Mouse (Mus musculus) myocyte (in vitro differentiated cells): ENCODE measurements around the gene Fgf2. TPM values are rescaled to one million over a fixed set of nuclear protein-coding genes. Genes with fewer than 3 reads are reported as not detected.

Source experiments
- H3K27me3 ChIP-seq: one replicate; pipeline ENCODE4 v1.6.1; 2011; ENCODE audit not compliant: control insufficient read depth, insufficient read depth, insufficient read length
- H3K36me3 ChIP-seq: one replicate; pipeline ENCODE4 v1.6.1; 2011; ENCODE audit not compliant: control insufficient read depth, insufficient read depth
- H3K4me2 ChIP-seq: one replicate; pipeline ENCODE4 v1.6.1; 2011; ENCODE audit warnings: low read depth, control low read depth
- H3K4me3 ChIP-seq: one replicate; pipeline ENCODE4 v1.5.1; 2011; ENCODE audit warnings: mild to moderate bottlenecking, control low read depth, moderate library complexity
- H3K79me2 ChIP-seq: one replicate; pipeline ENCODE4 v1.6.1; 2011; ENCODE audit not compliant: control insufficient read depth, insufficient read depth
- H3ac ChIP-seq: one replicate; pipeline ENCODE4 v1.6.1; 2011; ENCODE audit not compliant: control insufficient read depth, insufficient read length
- CEBPB ChIP-seq: IDR thresholded peaks from 2 replicates; pipeline ENCODE4 v1.6.1; 2011; ENCODE audit warnings: mild to moderate bottlenecking, moderate library complexity; ENCODE audit not compliant: poor library complexity, insufficient read depth, severe bottlenecking
- E2F4 ChIP-seq: IDR thresholded peaks from one replicate; pipeline ENCODE4 v1.6.1; 2011; ENCODE audit warnings: mild to moderate bottlenecking, control low read depth, moderate library complexity; ENCODE audit not compliant: insufficient read depth
- MAX ChIP-seq: IDR thresholded peaks from one replicate; pipeline ENCODE4 v1.6.1; 2011; ENCODE audit warnings: low read depth, mild to moderate bottlenecking, control low read depth
- MYOD1 ChIP-seq, 3 experiments: IDR thresholded peaks; one replicate each; pipeline ENCODE4 v1.6.1; 2011; ENCODE audit warnings: control low read depth in 2 of 3, low read depth in 2 of 3, mild to moderate bottlenecking in 2 of 3, moderate library complexity in 1 of 3; ENCODE audit not compliant: insufficient read length in 2 of 3, control insufficient read depth in 1 of 3
- MYOG ChIP-seq, 3 experiments: IDR thresholded peaks; one replicate each; pipeline ENCODE4 v1.6.1; 2011; ENCODE audit warnings: control low read depth in 2 of 3, low read depth in 2 of 3, mild to moderate bottlenecking in 2 of 3; ENCODE audit not compliant: insufficient read length in 2 of 3, control insufficient read depth in 1 of 3, insufficient read depth in 1 of 3
- POLR2A ChIP-seq: IDR thresholded peaks from one replicate; pipeline ENCODE4 v1.6.1; 2011; ENCODE audit warnings: low read depth, mild to moderate bottlenecking, control low read depth, moderate library complexity; ENCODE audit not compliant: insufficient read length
- POLR2AphosphoS2 ChIP-seq: IDR thresholded peaks from one replicate; pipeline ENCODE4 v1.6.1; 2011; ENCODE audit warnings: low read depth, control low read depth; ENCODE audit not compliant: insufficient read length
- REST ChIP-seq: IDR thresholded peaks from one replicate; pipeline ENCODE4 v1.6.1; 2011; ENCODE audit warnings: mild to moderate bottlenecking, control low read depth, moderate library complexity; ENCODE audit not compliant: insufficient read depth, insufficient read length
- SRF ChIP-seq: IDR thresholded peaks from one replicate; pipeline ENCODE4 v1.6.1; 2011; ENCODE audit warnings: low read depth; ENCODE audit not compliant: control insufficient read depth, insufficient read length
- TCF12 ChIP-seq: IDR thresholded peaks from one replicate; pipeline ENCODE4 v1.6.1; 2011; ENCODE audit warnings: mild to moderate bottlenecking, control low read depth; ENCODE audit not compliant: poor library complexity, insufficient read depth, severe bottlenecking
- TCF3 ChIP-seq: IDR thresholded peaks from one replicate; pipeline ENCODE4 v1.6.1; 2011; ENCODE audit warnings: low read depth, control low read depth; ENCODE audit not compliant: insufficient read length
- USF1 ChIP-seq: IDR thresholded peaks from one replicate; pipeline ENCODE4 v1.6.1; 2011; ENCODE audit warnings: low read depth, mild to moderate bottlenecking, control low read depth, moderate library complexity
- polyA plus RNA-seq: library from polyadenylated mRNA; unstranded; fragments of >200 nt; fragmentation: generic; extraction: Trizol; gene quantifications from one replicate; pipeline ENCODE4 v1.2.1, GENCODE M21; 2012; ENCODE audit warnings: missing spikeins

Gene Fgf2
- polyA plus RNA-seq, 1 experiment, result 0.65 TPM

GRCm38 (mm10) chr3:37419458-37419991 is 71.4 kb downstream of the Fgf2 start, which contains the start of gene Spata5:
Spata5 (plus strand) TSS chr3:37419896.
- Histone ChIP-seq H3K36me3 (peaks cover 8% of the 10 kb centered on the region), H3K4me3 (peak within 1 kb of the TSS; percentile 79), H3K27me3 (no peaks in the 10 kb centered on the region), H3K4me2 (peak within 1 kb of the TSS; percentile 74), H3K79me2 (peaks cover 38% of the 10 kb centered on the region), H3ac (peak within 1 kb of the TSS; percentile 99)
- TF ChIP-seq USF1, result no peak
- TF ChIP-seq MAX, result no peak
- TF ChIP-seq SRF, result no peak
- peak; percentile 87 for TF ChIP-seq POLR2AphosphoS2
- no peak for TF ChIP-seq MYOG (IDR thresholded peaks at IDR 0.05; ENCODE audit: control insufficient read depth in 1 of 3, insufficient read depth in 1 of 3, insufficient read length in 2 of 3, low read depth in 2 of 3)
- TF ChIP-seq POLR2A, result peak; percentile 80
- TF ChIP-seq MYOD1 (IDR thresholded peaks at IDR 0.05; ENCODE audit: control insufficient read depth in 1 of 3, insufficient read length in 2 of 3, low read depth in 2 of 3), result peak in 1 of 3 experiments; percentile 1

- Histone ChIP-seq H3K4me2 (peak within 1 kb of the TSS; percentile 74), H3K27me3 (no peaks in the 10 kb centered on the region), H3K79me2 (peaks cover 38% of the 10 kb centered on the region), H3K4me3 (peak within 1 kb of the TSS; percentile 79), H3K36me3 (peaks cover 11% of the 10 kb centered on the region), H3ac (peak within 1 kb of the TSS; percentile 99)
- no peak for TF ChIP-seq USF1
- no peak for TF ChIP-seq MYOD1 (IDR thresholded peaks at IDR 0.05; ENCODE audit: control insufficient read depth in 1 of 3, insufficient read length in 2 of 3, low read depth in 2 of 3)
- TF ChIP-seq SRF, result no peak
- TF ChIP-seq CEBPB, result no peak
- TF ChIP-seq TCF3, result no peak
- peak; percentile 29 for TF ChIP-seq POLR2AphosphoS2
- TF ChIP-seq MYOG (IDR thresholded peaks at IDR 0.05; ENCODE audit: control insufficient read depth in 1 of 3, insufficient read depth in 1 of 3, insufficient read length in 2 of 3, low read depth in 2 of 3), result peak in 1 of 3 experiments; percentile 20
- no peak for TF ChIP-seq REST
- TF ChIP-seq TCF12, result no peak
- TF ChIP-seq E2F4, result peak; percentile 31
- no peak for TF ChIP-seq MAX
- TF ChIP-seq POLR2A, result peak; percentile 57
Observed at GRCm38 (mm10) chr3:37420072-37420471, 71.9 kb downstream of the Fgf2 start, which contains the start of gene Nudt6. Nudt6 (minus strand) TSS chr3:37420211.

GRCm38 (mm10) chr3:37420641-37421040 is 72.5 kb downstream of the Fgf2 start:
- H3K27me3 ChIP-seq, result no peaks in the 10 kb centered on the region
- peaks cover 17% of the 10 kb centered on the region for H3K36me3 ChIP-seq
- H3K79me2 ChIP-seq, result peaks cover 42% of the 10 kb centered on the region
- peak overlapping the region; percentile 99 for H3ac ChIP-seq
- peak overlapping the region; percentile 74 for H3K4me2 ChIP-seq
- TF ChIP-seq TCF12 (no peak), POLR2AphosphoS2 (no peak), USF1 (peak; percentile 9)
- peak overlapping the region; percentile 79 for H3K4me3 ChIP-seq

GRCm38 (mm10) chr3:37421179-37421578 is 73.0 kb downstream of the Fgf2 start:
- peaks cover 22% of the 10 kb centered on the region for H3K36me3 ChIP-seq
- TF ChIP-seq TCF3, result no peak
- no peak for TF ChIP-seq CEBPB
- TF ChIP-seq MYOD1 (IDR thresholded peaks at IDR 0.05; ENCODE audit: control insufficient read depth in 1 of 3, insufficient read length in 2 of 3, low read depth in 2 of 3), result no peak
- TF ChIP-seq MYOG (IDR thresholded peaks at IDR 0.05; ENCODE audit: control insufficient read depth in 1 of 3, insufficient read depth in 1 of 3, insufficient read length in 2 of 3, low read depth in 2 of 3), result no peak
- no peak for TF ChIP-seq SRF
- no peak for TF ChIP-seq MAX
- no peak for TF ChIP-seq E2F4
- H3K4me2 ChIP-seq, result peak overlapping the region; percentile 74
- H3K27me3 ChIP-seq, result no peaks in the 10 kb centered on the region
- H3ac ChIP-seq, result peak overlapping the region; percentile 99
- peak overlapping the region; percentile 79 for H3K4me3 ChIP-seq
- peaks cover 44% of the 10 kb centered on the region for H3K79me2 ChIP-seq

GRCm38 (mm10) chr3:37426069-37426468 is 77.9 kb downstream of the Fgf2 start:
- Histone ChIP-seq H3ac (no peak overlapping the region), H3K4me3 (no peak overlapping the region), H3K4me2 (no peak overlapping the region), H3K36me3 (peaks cover 39% of the 10 kb centered on the region), H3K27me3 (no peaks in the 10 kb centered on the region), H3K79me2 (peaks cover 40% of the 10 kb centered on the region)
- TF ChIP-seq MYOG (IDR thresholded peaks at IDR 0.05; ENCODE audit: control insufficient read depth in 1 of 3, insufficient read depth in 1 of 3, insufficient read length in 2 of 3, low read depth in 2 of 3) (no peak), MYOD1 (IDR thresholded peaks at IDR 0.05; ENCODE audit: control insufficient read depth in 1 of 3, insufficient read length in 2 of 3, low read depth in 2 of 3) (no peak), USF1 (no peak), TCF3 (no peak), SRF (no peak), TCF12 (no peak)
